Mouse (Mus musculus) lung, postnatal 4 days (tissue): Measurements from ENCODE around the gene Cyth3.

Experiments
- DNase-seq, 2 experiments: peaks; one replicate each; pipeline ENCODE4 v3.0.0; 2021

Gene Cyth3

GRCm38 (mm10) chr5:143621893-143622622 lies at the start of gene Cyth3:
TSS of gene Cyth3 (plus strand) at chr5:143622447.
- peak; percentile 96 to 98 for DNase-seq

GRCm38 (mm10) chr5:143573067-143573466 lies 49.2 kb upstream of the Cyth3 start:
- no peak for DNase-seq

GRCm38 (mm10) chr5:143574261-143575178 lies 47.7 kb upstream of the Cyth3 start:
- peak; percentile 71 to 84 for DNase-seq

GRCm38 (mm10) chr5:143579537-143580203 lies 42.6 kb upstream of the Cyth3 start:
- peak in 1 of 2 experiments; percentile 46 for DNase-seq

DNA sequence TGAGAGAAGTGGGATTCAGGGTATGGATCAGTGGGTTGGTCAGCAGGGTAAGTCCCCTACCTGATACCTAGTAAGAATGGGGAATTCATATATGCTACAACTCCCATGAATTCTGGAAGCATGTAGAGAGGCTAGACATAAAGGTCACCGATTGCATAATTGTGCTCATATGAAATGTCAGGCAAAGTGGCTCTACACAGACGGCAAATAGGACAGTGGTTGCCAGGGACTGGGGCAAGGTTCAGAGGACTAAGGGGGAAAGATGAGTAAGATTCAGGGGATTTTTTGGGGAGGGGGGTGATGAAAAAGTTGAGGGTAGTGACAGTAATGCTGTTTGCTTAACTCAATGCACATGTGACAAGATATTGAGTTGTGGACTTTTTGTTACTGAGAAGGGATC lies 41.3 kb upstream of the Cyth3 start:
- DNase-seq: no peak

DNA sequence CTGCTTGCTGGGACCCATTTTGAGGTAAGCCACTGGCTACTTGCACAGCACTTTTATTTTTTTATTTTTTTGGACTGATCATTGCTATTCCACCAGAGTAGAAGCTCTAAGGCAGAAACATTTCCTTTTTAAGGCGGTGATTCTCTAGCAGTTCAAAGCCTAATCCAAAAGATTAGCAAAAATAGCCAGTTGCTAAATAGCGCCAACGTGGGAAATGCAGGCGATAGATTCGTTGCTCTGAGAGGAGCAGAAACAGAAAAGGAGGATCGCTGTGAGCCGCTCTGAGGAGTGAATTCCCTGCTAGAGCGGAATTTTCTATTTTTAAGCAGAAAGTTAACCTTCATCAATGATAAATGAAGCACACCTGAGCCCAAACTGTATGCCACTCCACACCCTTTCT lies 40.4 kb upstream of the Cyth3 start:
- DNase-seq: no peak

DNA sequence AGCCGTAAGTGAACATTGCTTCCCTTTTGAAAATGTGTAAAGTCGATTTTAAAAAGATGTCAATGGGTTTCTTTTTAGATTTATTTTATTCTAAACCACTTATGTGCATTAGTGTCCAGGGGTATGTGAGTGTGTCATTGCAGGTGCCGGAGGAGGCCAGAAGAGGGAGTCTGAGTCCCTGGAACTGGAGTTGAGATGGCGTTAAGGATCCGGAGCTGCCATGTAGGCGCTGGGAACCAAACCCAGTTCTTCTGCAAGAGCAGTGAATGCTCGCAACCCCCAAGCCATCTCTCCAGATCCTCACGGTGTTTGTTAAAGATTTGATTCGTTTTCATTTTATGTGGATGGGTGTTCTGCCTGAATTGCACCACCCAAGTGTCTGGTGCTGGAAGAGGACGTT lies 39.2 kb upstream of the Cyth3 start:
- DNase-seq: no peak

GRCm38 (mm10) chr5:143584982-143585381 lies 37.3 kb upstream of the Cyth3 start:
- no peak for DNase-seq

- peak; percentile 38 to 48 for DNase-seq
Measured at GRCm38 (mm10) chr5:143586386-143586785, 35.9 kb upstream of the Cyth3 start.

DNA sequence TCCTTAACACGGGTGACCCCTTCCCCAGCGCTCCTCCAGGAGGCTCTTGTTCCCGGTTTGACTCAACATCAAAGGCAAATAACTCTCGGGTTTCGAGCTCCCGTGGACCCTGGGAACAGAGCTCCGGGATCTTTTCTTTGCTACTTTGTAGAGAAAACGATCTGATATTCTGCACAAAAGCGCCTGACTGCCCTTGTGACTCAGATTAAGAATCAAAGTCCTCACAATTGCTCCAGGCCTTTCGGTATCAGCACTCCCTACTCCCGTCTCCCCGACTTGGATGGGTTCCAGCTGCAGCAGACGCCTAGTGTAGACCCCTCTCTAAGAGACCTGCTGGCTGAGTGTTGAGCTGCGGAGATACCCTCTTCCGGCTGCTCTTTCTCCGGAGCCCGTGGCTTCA lies 33.1 kb upstream of the Cyth3 start:
- no peak for DNase-seq

DNA sequence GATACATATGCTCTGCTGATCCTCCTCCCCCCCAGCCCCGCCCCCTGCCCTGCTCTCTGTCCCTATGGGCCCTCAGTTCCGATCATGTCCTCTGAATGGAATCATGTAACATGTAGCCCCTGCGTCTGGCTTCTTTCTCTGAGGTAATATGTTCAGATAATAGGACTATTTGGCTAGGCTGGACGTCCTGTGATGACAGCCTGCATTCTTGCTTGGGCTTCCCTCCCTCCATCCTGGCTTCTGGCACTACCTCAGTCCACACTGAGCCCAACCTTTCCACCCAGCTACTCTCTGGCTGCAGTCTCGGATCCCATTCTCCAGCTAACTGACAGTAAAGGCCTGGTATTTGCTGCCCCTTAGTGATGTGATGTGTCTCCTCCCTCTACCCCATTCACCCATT lies 29.3 kb upstream of the Cyth3 start:
- no peak for DNase-seq

DNA sequence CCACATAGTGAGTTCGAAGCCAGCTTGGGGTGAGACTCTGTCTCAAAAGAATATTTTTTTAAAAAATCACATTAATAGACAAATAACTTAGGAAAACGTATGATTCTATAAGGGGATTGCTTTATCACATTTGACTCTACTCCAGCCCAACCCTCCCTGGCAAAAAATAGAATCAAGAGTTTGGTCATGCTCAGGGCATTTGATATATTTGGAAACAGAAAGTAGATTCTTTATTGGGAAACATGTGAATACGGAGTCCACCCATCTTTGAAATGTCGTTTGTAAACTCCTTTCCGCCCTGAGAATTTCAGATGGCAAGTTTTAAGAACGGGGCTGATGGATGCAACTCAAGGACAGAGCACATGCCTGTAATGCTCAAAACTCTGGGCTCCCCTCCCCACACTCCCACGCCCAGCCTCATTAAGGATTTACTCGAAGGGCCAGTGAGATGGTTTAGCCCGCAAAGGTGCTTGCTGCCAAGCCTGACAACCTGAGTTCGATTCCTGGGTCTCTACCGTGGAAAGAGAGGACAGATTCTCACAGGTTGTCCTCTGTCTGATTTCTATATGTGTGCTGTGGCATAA lies 28.6 kb upstream of the Cyth3 start:
- DNase-seq: no peak

GRCm38 (mm10) chr5:143594291-143595065 lies 27.8 kb upstream of the Cyth3 start:
- DNase-seq: no peak

GRCm38 (mm10) chr5:143602051-143602450 lies 20.2 kb upstream of the Cyth3 start:
- no peak for DNase-seq

DNA sequence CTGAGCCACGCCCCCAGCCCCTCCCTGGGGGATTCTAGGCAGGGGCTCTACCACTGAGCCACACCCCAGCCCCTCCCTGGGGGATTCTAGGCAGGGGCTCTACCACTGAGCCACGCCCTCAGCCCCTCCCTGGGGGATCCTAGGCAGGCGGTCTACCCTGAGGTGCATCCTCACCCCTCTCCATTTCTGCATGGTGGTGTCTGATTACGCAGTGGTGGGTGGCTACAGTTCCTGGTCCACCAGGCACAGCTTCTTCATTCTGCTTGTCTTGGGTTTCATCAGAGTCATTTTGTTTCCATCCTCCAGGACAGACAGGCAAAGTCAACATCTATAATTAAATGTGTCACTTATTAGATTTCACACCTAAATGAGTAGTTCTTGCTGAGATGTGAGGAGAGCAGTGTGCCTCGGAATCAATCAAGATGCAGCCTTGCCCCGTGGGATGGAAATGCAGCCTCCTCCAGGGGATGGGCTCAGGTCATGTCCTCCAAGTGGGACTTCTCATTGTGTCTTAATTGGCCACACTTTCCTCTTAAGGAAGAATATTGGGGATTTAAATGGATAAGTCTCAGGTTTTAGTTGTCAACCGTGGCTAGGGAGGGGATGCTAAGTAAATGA lies 18.0 kb upstream of the Cyth3 start:
- DNase-seq: no peak

DNA sequence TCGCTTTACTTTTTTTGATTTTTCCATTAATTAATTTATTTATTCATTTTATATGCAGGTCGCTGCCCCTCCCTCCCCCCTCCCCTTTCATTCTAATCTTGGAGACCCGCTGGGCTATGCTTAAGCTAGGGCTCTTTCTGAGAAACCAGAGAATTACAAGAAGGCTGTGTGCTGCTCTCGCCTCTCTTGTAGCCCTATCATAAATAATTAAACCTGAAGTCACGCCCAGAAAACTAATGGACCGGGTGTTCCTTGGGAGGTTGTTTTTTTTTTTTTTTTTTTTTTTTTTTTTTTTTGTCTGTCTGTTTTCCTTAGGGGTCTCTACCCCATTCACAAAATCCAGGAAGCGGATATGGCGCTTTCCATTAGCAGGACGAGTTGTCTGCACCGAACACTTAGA lies 15.5 kb upstream of the Cyth3 start:
- no peak for DNase-seq

- DNase-seq: no peak
Measured at GRCm38 (mm10) chr5:143608175-143608574, 14.1 kb upstream of the Cyth3 start.

DNA sequence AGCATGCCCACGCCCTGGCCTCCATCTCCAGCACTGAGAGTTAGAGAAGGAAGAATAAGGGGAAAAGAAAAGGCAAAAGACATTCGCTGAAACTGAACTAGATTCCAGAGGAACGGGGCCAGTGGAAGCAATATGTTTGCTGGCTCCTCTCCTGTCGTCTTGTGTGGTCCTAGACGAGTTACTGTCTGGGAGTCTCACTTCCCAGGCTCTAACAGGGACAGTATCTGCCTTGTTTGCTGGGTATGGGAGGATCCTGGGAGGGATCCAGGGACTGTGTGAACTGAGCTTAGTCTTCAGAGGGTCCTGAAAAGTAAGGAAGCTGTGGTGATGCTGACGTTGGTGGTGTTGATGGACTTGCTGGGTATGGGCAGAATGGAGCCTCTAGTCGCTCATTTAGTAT lies 10.3 kb upstream of the Cyth3 start:
- DNase-seq: peak in 1 of 2 experiments; percentile 41

DNA sequence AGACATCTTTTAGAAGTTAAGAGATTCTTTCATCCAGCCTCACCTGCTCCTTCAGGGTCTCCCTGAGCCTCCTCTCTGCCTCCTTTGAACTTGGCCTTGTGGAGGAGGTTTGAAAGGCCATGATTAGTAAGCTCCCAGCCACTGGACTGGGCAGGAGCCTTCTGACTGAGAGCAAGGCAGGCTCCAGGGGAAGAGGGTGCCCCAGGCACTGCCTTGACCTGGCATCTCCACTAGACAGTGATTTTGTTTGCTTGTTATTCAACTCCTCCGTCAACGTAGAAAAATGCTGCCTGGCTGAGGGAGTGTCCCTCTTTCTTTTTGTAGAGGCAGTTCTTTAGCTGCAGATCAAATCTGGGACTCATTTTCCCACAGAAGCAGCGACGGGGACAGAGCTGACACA lies 9.0 kb upstream of the Cyth3 start:
- DNase-seq: no peak

GRCm38 (mm10) chr5:143614519-143614918 lies 7.7 kb upstream of the Cyth3 start:
- DNase-seq: peak in 1 of 2 experiments; percentile 53

- DNase-seq: no peak
Measured at GRCm38 (mm10) chr5:143615353-143615752, 6.9 kb upstream of the Cyth3 start.

GRCm38 (mm10) chr5:143616116-143616515 lies 6.1 kb upstream of the Cyth3 start:
- DNase-seq: no peak
